12 mouse cellular contexts compared by ENCODE assay signal in genomic region chr5:36018366-36018765, GRCm38 (mm10).
DNase-seq lines count a peak whose midpoint lies in the region; TF ChIP-seq lines count a peak whose summit lies in the region.
"Had no signal": no experiment of that assay in that cellular context is flagged by ENCODE, and none has a peak within 500 bp of the region (broad histone marks: within the 10 kb centered on the region; RNA-seq: fewer than 3 reads in every experiment).

No protein-coding gene starts in this region.

- 0 out of 2 replicates have a peak, but pooled peaks have one; percentile 15 for TF ChIP-seq EP300 in heart, adult 2 months (IDR thresholded peaks at IDR 0.05; ENCODE audit: insufficient read depth, low read depth, low read length)

- DNase-seq in heart, adult 2 months, result peak in 1 of 2 experiments; percentile 16
- DNase-seq in heart, adult 8-10 months (ENCODE audit: low spot score), result no peak
- DNase-seq in lung, postnatal 36 days, result peak; percentile 16
- DNase-seq in lung, adult 18-20 months, result no peak
- peak; percentile 36 for DNase-seq in thymus, postnatal 0 days (ENCODE audit: low spot score)
- no peak for DNase-seq in urinary bladder, postnatal 4 days (ENCODE audit: low spot score in 2 of 2)
- no peak for DNase-seq in cerebellum, adult 9-11 months

- no peaks in the 10 kb centered on the region for H3K79me2 ChIP-seq in heart, adult 2 months (replicated peaks; ENCODE audit: control insufficient read depth, insufficient read depth, low read length)

- WGBS in heart, adult 2 months, result 84% methylated on average over 3 of the region's 3 CpGs

- no peak overlapping the region for H3K27ac ChIP-seq in heart, adult 2 months
- H3K27ac ChIP-seq in cortical plate, adult 2 months (ENCODE audit: insufficient read depth, low read length), result no peak overlapping the region
- H3K27ac ChIP-seq: embryonic facial prominence, embryonic 12.5 days; hindbrain, embryonic 14.5 days; stomach, embryonic 15.5 days had no signal

- intact Hi-C loops in heart, adult 2 months (cut with DNase I), result loop anchor here (1.0 kb wide), 1 partner anchor 36 kb away; no protein-coding TSS in a partner anchor

- H3K36me3 ChIP-seq in heart, adult 2 months (ENCODE audit: control insufficient read depth, insufficient read depth, low read length), result no peaks in the 10 kb centered on the region
- H3K36me3 ChIP-seq: embryonic facial prominence, embryonic 12.5 days; stomach, embryonic 15.5 days had no signal

- peak; percentile 68 for TF ChIP-seq CTCF in heart, adult 2 months (IDR thresholded peaks at IDR 0.05)
- TF ChIP-seq CTCF in cortical plate, adult 2 months (IDR thresholded peaks at IDR 0.05; ENCODE audit: extremely low read depth, insufficient read depth, low read length), result peak; percentile 42

- no peaks in the 10 kb centered on the region for H3K4me1 ChIP-seq in heart, adult 2 months (ENCODE audit: control insufficient read depth, insufficient read depth, low read length)
- H3K4me1 ChIP-seq in cortical plate, adult 2 months (ENCODE audit: control insufficient read depth, insufficient read depth, low read length), result no peaks in the 10 kb centered on the region
- H3K4me1 ChIP-seq: embryonic facial prominence, embryonic 12.5 days; megakaryocyte, embryonic 14.5 days; stomach, embryonic 15.5 days had no signal

- H3K4me3 ChIP-seq in heart, adult 2 months, result no peak overlapping the region
- H3K4me3 ChIP-seq in cortical plate, adult 2 months (ENCODE audit: insufficient read depth, low read length), result no peak overlapping the region
- H3K4me3 ChIP-seq: embryonic facial prominence, embryonic 12.5 days; megakaryocyte, embryonic 14.5 days; stomach, embryonic 15.5 days had no signal

- no peaks in the 10 kb centered on the region for H3K27me3 ChIP-seq in heart, adult 2 months (ENCODE audit: control insufficient read depth, insufficient read depth, low read length)
- H3K27me3 ChIP-seq: embryonic facial prominence, embryonic 12.5 days; stomach, embryonic 15.5 days had no signal

- no peak overlapping the region for H3K9ac ChIP-seq in heart, adult 2 months (ENCODE audit: low read depth, low read length)
- H3K9ac ChIP-seq: embryonic facial prominence, embryonic 12.5 days; hindbrain, embryonic 14.5 days; stomach, embryonic 15.5 days had no signal

- TF ChIP-seq POLR2A in heart, adult 2 months (IDR thresholded peaks at IDR 0.05; ENCODE audit: insufficient read depth, low read depth, low read length), result no peak
- no peak for TF ChIP-seq POLR2A in cortical plate, adult 2 months (IDR thresholded peaks at IDR 0.05; ENCODE audit: extremely low read depth, insufficient read depth, low read length)

Comparison
In these comparisons a context has a peak if more than half of its experiments do, and no peak if none do; other contexts are left out.
1. DNase-seq: peak in lung, postnatal 36 days (single experiment) and thymus, postnatal 0 days (single experiment); none in heart, adult 8-10 months (single experiment), lung, adult 18-20 months (0 of 2), urinary bladder, postnatal 4 days (0 of 2) and cerebellum, adult 9-11 months (single experiment).